Mouse (Mus musculus) myocyte (in vitro differentiated cells): ENCODE data around the gene Rsl24d1.

ENCODE experiments used
- CEBPB ChIP-seq: IDR thresholded peaks from 2 replicates; pipeline ENCODE4 v1.6.1; 2011; ENCODE audit warnings: mild to moderate bottlenecking, moderate library complexity; ENCODE audit not compliant: poor library complexity, insufficient read depth, severe bottlenecking
- E2F4 ChIP-seq: IDR thresholded peaks from one replicate; pipeline ENCODE4 v1.6.1; 2011; ENCODE audit warnings: mild to moderate bottlenecking, control low read depth, moderate library complexity; ENCODE audit not compliant: insufficient read depth
- MAX ChIP-seq: IDR thresholded peaks from one replicate; pipeline ENCODE4 v1.6.1; 2011; ENCODE audit warnings: low read depth, mild to moderate bottlenecking, control low read depth
- MYOD1 ChIP-seq, 3 experiments: IDR thresholded peaks; one replicate each; pipeline ENCODE4 v1.6.1; 2011; ENCODE audit warnings: control low read depth in 2 of 3, low read depth in 2 of 3, mild to moderate bottlenecking in 2 of 3, moderate library complexity in 1 of 3; ENCODE audit not compliant: insufficient read length in 2 of 3, control insufficient read depth in 1 of 3
- MYOG ChIP-seq, 3 experiments: IDR thresholded peaks; one replicate each; pipeline ENCODE4 v1.6.1; 2011; ENCODE audit warnings: control low read depth in 2 of 3, low read depth in 2 of 3, mild to moderate bottlenecking in 2 of 3; ENCODE audit not compliant: insufficient read length in 2 of 3, control insufficient read depth in 1 of 3, insufficient read depth in 1 of 3
- POLR2A ChIP-seq: IDR thresholded peaks from one replicate; pipeline ENCODE4 v1.6.1; 2011; ENCODE audit warnings: low read depth, mild to moderate bottlenecking, control low read depth, moderate library complexity; ENCODE audit not compliant: insufficient read length
- POLR2AphosphoS2 ChIP-seq: IDR thresholded peaks from one replicate; pipeline ENCODE4 v1.6.1; 2011; ENCODE audit warnings: low read depth, control low read depth; ENCODE audit not compliant: insufficient read length
- REST ChIP-seq: IDR thresholded peaks from one replicate; pipeline ENCODE4 v1.6.1; 2011; ENCODE audit warnings: mild to moderate bottlenecking, control low read depth, moderate library complexity; ENCODE audit not compliant: insufficient read depth, insufficient read length
- SRF ChIP-seq: IDR thresholded peaks from one replicate; pipeline ENCODE4 v1.6.1; 2011; ENCODE audit warnings: low read depth; ENCODE audit not compliant: control insufficient read depth, insufficient read length
- TCF12 ChIP-seq: IDR thresholded peaks from one replicate; pipeline ENCODE4 v1.6.1; 2011; ENCODE audit warnings: mild to moderate bottlenecking, control low read depth; ENCODE audit not compliant: poor library complexity, insufficient read depth, severe bottlenecking
- TCF3 ChIP-seq: IDR thresholded peaks from one replicate; pipeline ENCODE4 v1.6.1; 2011; ENCODE audit warnings: low read depth, control low read depth; ENCODE audit not compliant: insufficient read length
- USF1 ChIP-seq: IDR thresholded peaks from one replicate; pipeline ENCODE4 v1.6.1; 2011; ENCODE audit warnings: low read depth, mild to moderate bottlenecking, control low read depth, moderate library complexity

- TF ChIP-seq USF1 (no peak), MYOD1 (IDR thresholded peaks at IDR 0.05; ENCODE audit: control insufficient read depth in 1 of 3, insufficient read length in 2 of 3, low read depth in 2 of 3) (no peak), CEBPB (no peak), TCF12 (no peak), POLR2A (no peak), MAX (no peak), REST (no peak), TCF3 (no peak), POLR2AphosphoS2 (no peak), MYOG (IDR thresholded peaks at IDR 0.05; ENCODE audit: control insufficient read depth in 1 of 3, insufficient read depth in 1 of 3, insufficient read length in 2 of 3, low read depth in 2 of 3) (no peak), E2F4 (no peak), SRF (no peak)
Measured at GRCm38 (mm10) chr9:73087581-73087980, 25.6 kb upstream of the Rsl24d1 start.
